Mouse (Mus musculus): ENCODE measurements around the gene Snrnp200.
A peak's percentile ranks its signal among the peaks of the same experiment; 100 is the strongest.
"Not testable (repeated sequence)": the region's sequence is repeated elsewhere in the genome, so short reads cannot be mapped to it uniquely, and the experiment has no call there.

Snrnp200 gene

GRCm38 (mm10) chr2:127254604-127255134 is 46.5 kb downstream of the Snrnp200 start:
- DNase-seq = no peak

GRCm38 (mm10) chr2:127255294-127255693 is 47.1 kb downstream of the Snrnp200 start:
- DNase-seq = no peak

- DNase-seq = no peak
These were observed 51.2 kb downstream of the Snrnp200 start for GRCm38 (mm10) chr2:127259340-127259739.

GRCm38 (mm10) chr2:127262480-127262879 is 54.3 kb downstream of the Snrnp200 start:
- no peak for DNase-seq

GRCm38 (mm10) chr2:127267854-127268253 is 59.7 kb downstream of the Snrnp200 start:
- DNase-seq = no peak

GRCm38 (mm10) chr2:127269491-127270299 is 61.5 kb downstream of the Snrnp200 start, which contains the start of gene Stard7:
Gene Stard7, plus strand, starts transcription at chr2:127270218.
- peak; percentile 95 for DNase-seq

GRCm38 (mm10) chr2:127270300-127271041 is 62.3 kb downstream of the Snrnp200 start:
- DNase-seq = peak; percentile 71

- DNase-seq = no peak
These were observed 62.9 kb downstream of the Snrnp200 start for GRCm38 (mm10) chr2:127271042-127271515.

GRCm38 (mm10) chr2:127272049-127272448 is 63.9 kb downstream of the Snrnp200 start:
- not testable (repeated sequence) for DNase-seq

GRCm38 (mm10) chr2:127272806-127273205 is 64.6 kb downstream of the Snrnp200 start:
- DNase-seq = no peak

- DNase-seq = no peak
These were observed 66.4 kb downstream of the Snrnp200 start for GRCm38 (mm10) chr2:127274590-127274989.

- no peak for DNase-seq
These were observed 67.5 kb downstream of the Snrnp200 start for GRCm38 (mm10) chr2:127275551-127276320.

GRCm38 (mm10) chr2:127278162-127278561 is 70.0 kb downstream of the Snrnp200 start:
- no peak for DNase-seq
